Mouse (Mus musculus) bone marrow macrophage, adult 2 months (primary cell): Measurements from ENCODE around the gene Gzmd. TPM values are rescaled to one million over a fixed set of nuclear protein-coding genes. Genes with fewer than 3 reads are reported as not detected.

ENCODE experiments used
- H3K27ac ChIP-seq: 2 replicates; pipeline ENCODE4 v1.5.1; 2012; ENCODE audit warnings: low read depth, low read length; ENCODE audit not compliant: insufficient read depth
- H3K4me1 ChIP-seq: 2 replicates; pipeline ENCODE4 v1.6.1; 2012; ENCODE audit warnings: low read length; ENCODE audit not compliant: control insufficient read depth, insufficient read depth
- H3K4me3 ChIP-seq: 2 replicates; pipeline ENCODE4 v1.5.1; 2012; ENCODE audit warnings: mild to moderate bottlenecking, low read length, moderate library complexity; ENCODE audit not compliant: insufficient read depth
- CTCF ChIP-seq: IDR thresholded peaks from 2 replicates; pipeline ENCODE4 v1.5.1; 2012; ENCODE audit warnings: low read depth, mild to moderate bottlenecking, low read length, moderate library complexity
- POLR2A ChIP-seq: IDR thresholded peaks from 2 replicates; pipeline ENCODE4 v1.6.1; 2012; ENCODE audit warnings: mild to moderate bottlenecking, low read depth, low read length, borderline replicate concordance
- polyA plus RNA-seq: library from polyadenylated mRNA; stranded (reverse); fragments of >200 nt; gene quantifications from 2 replicates; pipeline ENCODE4 v1.2.4, GENCODE M21; 2012; ENCODE audit not compliant: missing spikeins, insufficient read depth, insufficient read length

The Gzmd gene
- polyA plus RNA-seq, 1 experiment = not detected

- TF ChIP-seq CTCF (no peak), POLR2A (no peak)
- Histone ChIP-seq H3K27ac (no peak overlapping the region), H3K4me3 (no peak overlapping the region), H3K4me1 (no peaks in the 10 kb centered on the region)
Observed at GRCm38 (mm10) chr14:56086711-56087110, 45.7 kb downstream of the Gzmd start.

DNA sequence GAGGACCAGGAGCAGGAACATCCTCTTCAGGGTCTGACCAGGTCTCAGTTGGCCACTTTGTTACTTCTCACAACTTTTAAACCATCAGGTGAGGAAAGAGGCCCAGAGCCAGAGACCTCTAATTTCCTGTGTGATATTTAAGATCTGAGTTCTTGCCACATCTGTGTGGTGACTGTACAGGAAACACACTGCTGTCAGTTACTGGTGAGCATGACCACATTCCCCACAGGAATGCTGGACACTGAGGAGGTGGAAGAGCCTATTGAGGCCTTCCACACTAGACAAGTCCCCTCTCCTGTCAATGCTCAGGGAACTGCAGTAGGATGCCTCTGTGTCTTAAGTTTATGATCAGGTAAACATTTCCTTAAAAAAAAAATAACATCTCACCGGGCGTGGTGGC is 47.2 kb downstream of the Gzmd start, which contains the start of gene Mcpt8:
TSS of gene Mcpt8 (minus strand) at position 107 of the 400 bp plus-strand sequence.
- no peak for TF ChIP-seq POLR2A
- TF ChIP-seq CTCF = no peak
- Histone ChIP-seq H3K4me1 (no peaks in the 10 kb centered on the region), H3K4me3 (no peak within 1 kb of the TSS), H3K27ac (no peak within 1 kb of the TSS)

- no peak overlapping the region for H3K4me3 ChIP-seq
Observed at GRCm38 (mm10) chr14:56082016-56082415, 50.4 kb downstream of the Gzmd start.

More at GRCm38 (mm10) chr14:56082016-56082415, 50.4 kb downstream of the Gzmd start:
- TF ChIP-seq POLR2A (no peak), CTCF (no peak)
- H3K27ac ChIP-seq = no peak overlapping the region
- H3K4me1 ChIP-seq = no peaks in the 10 kb centered on the region

Other genes starting within 250 kb of the Gzmd start
- gene Cbln3, start 248.2 kb downstream of the Gzmd start, polyA plus RNA-seq = 0.16 TPM in 1 of 2 replicates, not detected in the other
- 26.8 and 28.9 TPM in 2 replicates for gene Khnyn, start 247.7 kb downstream of the Gzmd start, polyA plus RNA-seq
- 2.0 and 3.2 TPM in 2 replicates for gene Sdr39u1, start 232.3 kb downstream of the Gzmd start, polyA plus RNA-seq
- not detected in 2 replicates for gene Cma1, start 187.9 kb downstream of the Gzmd start, polyA plus RNA-seq
- gene Cma2, start 181.6 kb downstream of the Gzmd start, polyA plus RNA-seq = not detected in 2 replicates
- gene Mcpt1, start 114.6 kb downstream of the Gzmd start, polyA plus RNA-seq = not detected in 2 replicates
- not detected in 2 replicates for gene Mcpt9, start 102.1 kb downstream of the Gzmd start, polyA plus RNA-seq
- not detected in 2 replicates for gene Mcpt2, start 90.6 kb downstream of the Gzmd start, polyA plus RNA-seq
- not detected in 2 replicates for gene Mcpt4, start 70.3 kb downstream of the Gzmd start, polyA plus RNA-seq
- gene Mcpt8, start 47.3 kb downstream of the Gzmd start, polyA plus RNA-seq = 0.67 TPM in 1 of 2 replicates, not detected in the other
- not detected in 2 replicates for gene Ctsg, start 30.0 kb downstream of the Gzmd start, polyA plus RNA-seq
- 0.60 and 1.1 TPM in 2 replicates for gene Gzme, start 12.0 kb downstream of the Gzmd start, polyA plus RNA-seq
- gene Gzmg, start 27.0 kb upstream of the Gzmd start, polyA plus RNA-seq = not detected in 2 replicates
- not detected in 2 replicates for gene Gzmn, start 42.0 kb upstream of the Gzmd start, polyA plus RNA-seq
- gene Gzmf, start 78.8 kb upstream of the Gzmd start, polyA plus RNA-seq = not detected in 2 replicates
- not detected in 2 replicates for gene Gzmc, start 102.0 kb upstream of the Gzmd start, polyA plus RNA-seq
- not detected in 2 replicates for gene Gzmb, start 129.7 kb upstream of the Gzmd start, polyA plus RNA-seq
- not detected in 2 replicates for gene Atp12a, start 232.5 kb upstream of the Gzmd start, polyA plus RNA-seq